Mouse (Mus musculus) forebrain, embryonic 10.5 days (tissue): ENCODE results near the gene Tcte1. TPM values are rescaled to one million over a fixed set of nuclear protein-coding genes. Genes with fewer than 3 reads are reported as not detected.
A peak's percentile ranks its signal among the peaks of the same experiment; 100 is the strongest.

Experiments used
- DNase-seq: peaks from one replicate; pipeline ENCODE4 v3.0.0-alpha.2; 2017; ENCODE audit warnings: low spot score; ENCODE audit errors: extremely low spot score
- H3K27ac ChIP-seq: fragments of 300-500 bp; sonication (generic); 2 replicates; pipeline ENCODE4 v1.5.1; 2016; ENCODE audit warnings: mild to moderate bottlenecking
- H3K27me3 ChIP-seq: fragments of 300-500 bp; sonication (generic); 2 replicates; pipeline ENCODE4 v1.6.1; 2016; ENCODE audit warnings: mild to moderate bottlenecking; ENCODE audit not compliant: poor library complexity, severe bottlenecking
- H3K36me3 ChIP-seq: fragments of 300-500 bp; sonication (generic); replicated peaks from 2 replicates; pipeline ENCODE4 v1.6.1; 2016; ENCODE audit warnings: mild to moderate bottlenecking, moderate library complexity
- H3K4me1 ChIP-seq: fragments of 300-500 bp; sonication (generic); 2 replicates; pipeline ENCODE4 v1.6.1; 2016
- H3K4me3 ChIP-seq: fragments of 300-500 bp; sonication (generic); 2 replicates; pipeline ENCODE4 v1.5.1; 2016; ENCODE audit warnings: mild to moderate bottlenecking, moderate library complexity
- H3K9me3 ChIP-seq: fragments of 300-500 bp; sonication (generic); 2 replicates; pipeline ENCODE4 v1.6.1; 2016; ENCODE audit warnings: mild to moderate bottlenecking, moderate library complexity
- WGBS: fragments of 180-500 bp; shearing (Covaris S2); methylation state at CpG from one replicate; pipeline ENCODE4 v1.1.7; 2016; 5-methylcytosine and 5-hydroxymethylcytosine counted together
- polyA plus RNA-seq: library from polyadenylated mRNA; unstranded; fragments of >200 nt; fragmentation: Nextera tagmentation; extraction: Ambion mirVana; gene quantifications from 2 replicates; pipeline ENCODE4 v1.2.1, GENCODE M21; 2016

The Tcte1 gene
- polyA plus RNA-seq, 1 experiment from 2014 or later = 1.3 TPM

- WGBS = 95% methylated on average over 28 of the region's 28 CpGs
- H3K36me3 ChIP-seq = peaks cover 65% of the 10 kb centered on the region
- no peak for DNase-seq
These were observed 5.6 kb upstream of the Tcte1 start for GRCm38 (mm10) chr17:45517549-45518215.

GRCm38 (mm10) chr17:45518766-45519475 lies 4.3 kb upstream of the Tcte1 start:
- Histone ChIP-seq H3K4me1 (peaks cover 21% of the 10 kb centered on the region), H3K36me3 (peaks cover 61% of the 10 kb centered on the region), H3K27ac (no peak overlapping the region), H3K27me3 (peaks cover 13% of the 10 kb centered on the region), H3K9me3 (no peaks in the 10 kb centered on the region), H3K4me3 (no peak overlapping the region)
- DNase-seq = no peak
- WGBS = 90% methylated on average over 12 of the region's 12 CpGs

More at GRCm38 (mm10) chr17:45517549-45518215, 5.6 kb upstream of the Tcte1 start:
- Histone ChIP-seq H3K27me3 (0 out of 2 replicates have a peak, but pooled peaks cover 7% of the 10 kb centered on the region), H3K4me1 (peaks cover 11% of the 10 kb centered on the region), H3K4me3 (no peak overlapping the region), H3K9me3 (no peaks in the 10 kb centered on the region), H3K27ac (no peak overlapping the region)

- 87% methylated on average over 11 of the region's 11 CpGs for WGBS
- no peaks in the 10 kb centered on the region for H3K9me3 ChIP-seq
- peaks cover 20% of the 10 kb centered on the region for H3K4me1 ChIP-seq
- no peak overlapping the region for H3K4me3 ChIP-seq
- DNase-seq = no peak
- peaks cover 25% of the 10 kb centered on the region for H3K27me3 ChIP-seq
- 0 out of 2 replicates have a peak overlapping the region, but pooled peaks have one; percentile 54 for H3K27ac ChIP-seq
- peaks cover 54% of the 10 kb centered on the region for H3K36me3 ChIP-seq
These were observed 3.1 kb upstream of the Tcte1 start for GRCm38 (mm10) chr17:45520136-45520535.

- H3K27ac ChIP-seq = no peak overlapping the region
- peaks cover 26% of the 10 kb centered on the region for H3K4me1 ChIP-seq
- WGBS = 81% methylated on average over 4 of the region's 4 CpGs
- H3K36me3 ChIP-seq = peaks cover 10% of the 10 kb centered on the region
- no peak overlapping the region for H3K4me3 ChIP-seq
- H3K27me3 ChIP-seq = peaks cover 59% of the 10 kb centered on the region
- no peak for DNase-seq
- no peaks in the 10 kb centered on the region for H3K9me3 ChIP-seq
These were observed 1.7 kb downstream of the Tcte1 start for GRCm38 (mm10) chr17:45524961-45525360.

GRCm38 (mm10) chr17:45526571-45526970 lies 3.3 kb downstream of the Tcte1 start:
- DNase-seq = no peak
- H3K27me3 ChIP-seq = peaks cover 68% of the 10 kb centered on the region
- no peak overlapping the region for H3K27ac ChIP-seq
- no peak overlapping the region for H3K4me3 ChIP-seq
- H3K36me3 ChIP-seq = no peaks in the 10 kb centered on the region
- 14% methylated on average over 5 of the region's 5 CpGs for WGBS
- no peaks in the 10 kb centered on the region for H3K9me3 ChIP-seq
- peaks cover 26% of the 10 kb centered on the region for H3K4me1 ChIP-seq

- peaks cover 65% of the 10 kb centered on the region for H3K27me3 ChIP-seq
- H3K27ac ChIP-seq = no peak overlapping the region
- WGBS = 55% methylated on average over 13 of the region's 13 CpGs
These were observed 7.1 kb downstream of the Tcte1 start for GRCm38 (mm10) chr17:45530346-45530782.

GRCm38 (mm10) chr17:45532896-45533295 lies 9.7 kb downstream of the Tcte1 start:
- 62% methylated on average over 15 of the region's 15 CpGs for WGBS
- no peaks in the 10 kb centered on the region for H3K36me3 ChIP-seq
- H3K27me3 ChIP-seq = peaks cover 66% of the 10 kb centered on the region
- no peaks in the 10 kb centered on the region for H3K9me3 ChIP-seq
- H3K27ac ChIP-seq = no peak overlapping the region
- H3K4me3 ChIP-seq = no peak overlapping the region
- H3K4me1 ChIP-seq = no peaks in the 10 kb centered on the region
- DNase-seq = no peak

More at GRCm38 (mm10) chr17:45530346-45530782, 7.1 kb downstream of the Tcte1 start:
- Histone ChIP-seq H3K4me1 (peaks cover 9% of the 10 kb centered on the region), H3K36me3 (no peaks in the 10 kb centered on the region), H3K4me3 (no peak overlapping the region), H3K9me3 (no peaks in the 10 kb centered on the region)
- DNase-seq = no peak

- peaks cover 80% of the 10 kb centered on the region for H3K27me3 ChIP-seq
- H3K36me3 ChIP-seq = no peaks in the 10 kb centered on the region
- WGBS = 22% methylated on average over 5 of the region's 5 CpGs
- H3K27ac ChIP-seq = no peak overlapping the region
- DNase-seq = peak; percentile 41
- no peaks in the 10 kb centered on the region for H3K9me3 ChIP-seq
- no peak overlapping the region for H3K4me3 ChIP-seq
- no peaks in the 10 kb centered on the region for H3K4me1 ChIP-seq
These were observed 13.0 kb downstream of the Tcte1 start for GRCm38 (mm10) chr17:45536264-45536663.

- WGBS = 72% methylated on average over 4 of the region's 4 CpGs
- H3K36me3 ChIP-seq = no peaks in the 10 kb centered on the region
- DNase-seq = no peak
- peaks cover 93% of the 10 kb centered on the region for H3K27me3 ChIP-seq
- H3K27ac ChIP-seq = no peak overlapping the region
- no peaks in the 10 kb centered on the region for H3K9me3 ChIP-seq
- peaks cover 6% of the 10 kb centered on the region for H3K4me1 ChIP-seq
- no peak overlapping the region for H3K4me3 ChIP-seq
These were observed 15.2 kb downstream of the Tcte1 start for GRCm38 (mm10) chr17:45538394-45538793.

GRCm38 (mm10) chr17:45539664-45540063 lies 16.4 kb downstream of the Tcte1 start:
- Histone ChIP-seq H3K27ac (no peak overlapping the region), H3K36me3 (0 out of 2 replicates have a peak, but pooled peaks cover 1% of the 10 kb centered on the region), H3K9me3 (no peaks in the 10 kb centered on the region), H3K4me3 (no peak overlapping the region), H3K4me1 (peaks cover 18% of the 10 kb centered on the region), H3K27me3 (peaks cover 97% of the 10 kb centered on the region)
- WGBS = 82% methylated on average over 21 of the region's 21 CpGs
- DNase-seq = no peak

GRCm38 (mm10) chr17:45542129-45542528 lies 18.9 kb downstream of the Tcte1 start:
- Histone ChIP-seq H3K4me3 (no peak overlapping the region), H3K4me1 (peaks cover 36% of the 10 kb centered on the region), H3K9me3 (no peaks in the 10 kb centered on the region; the same call in 1 of the 2 replicates), H3K27ac (no peak overlapping the region), H3K27me3 (peaks cover 97% of the 10 kb centered on the region), H3K36me3 (peaks cover 21% of the 10 kb centered on the region)
- DNase-seq = no peak
- WGBS = 36% methylated on average over 6 of the region's 6 CpGs

- DNase-seq = no peak
- WGBS = 74% methylated on average over 2 of the region's 2 CpGs
- no peak overlapping the region for H3K27ac ChIP-seq
- peaks cover 21% of the 10 kb centered on the region for H3K36me3 ChIP-seq
- peaks cover 36% of the 10 kb centered on the region for H3K4me1 ChIP-seq
- H3K9me3 ChIP-seq = no peaks in the 10 kb centered on the region; the same call in 1 of the 2 replicates
- H3K27me3 ChIP-seq = peaks cover 97% of the 10 kb centered on the region
- H3K4me3 ChIP-seq = no peak overlapping the region
These were observed 19.5 kb downstream of the Tcte1 start for GRCm38 (mm10) chr17:45542705-45543104.

GRCm38 (mm10) chr17:45543115-45543514 lies 19.9 kb downstream of the Tcte1 start:
- no peak overlapping the region for H3K4me3 ChIP-seq
- no peak for DNase-seq
- no peaks in the 10 kb centered on the region; the same call in 1 of the 2 replicates for H3K9me3 ChIP-seq
- peaks cover 97% of the 10 kb centered on the region for H3K27me3 ChIP-seq
- peaks cover 36% of the 10 kb centered on the region for H3K4me1 ChIP-seq
- WGBS = 33% methylated on average over 1 of the region's 1 CpGs
- no peak overlapping the region for H3K27ac ChIP-seq
- peaks cover 21% of the 10 kb centered on the region for H3K36me3 ChIP-seq
